Mouse (Mus musculus) frontal cortex, postnatal 10 days (tissue): Measurements from ENCODE around the gene Tead1.

Source experiments
- DNase-seq, 2 experiments: peaks; one replicate each; pipeline ENCODE4 v3.0.0; 2022; ENCODE audit warnings: low spot score in 2 of 2, mixed read lengths in 1 of 2

Gene Tead1

DNA sequence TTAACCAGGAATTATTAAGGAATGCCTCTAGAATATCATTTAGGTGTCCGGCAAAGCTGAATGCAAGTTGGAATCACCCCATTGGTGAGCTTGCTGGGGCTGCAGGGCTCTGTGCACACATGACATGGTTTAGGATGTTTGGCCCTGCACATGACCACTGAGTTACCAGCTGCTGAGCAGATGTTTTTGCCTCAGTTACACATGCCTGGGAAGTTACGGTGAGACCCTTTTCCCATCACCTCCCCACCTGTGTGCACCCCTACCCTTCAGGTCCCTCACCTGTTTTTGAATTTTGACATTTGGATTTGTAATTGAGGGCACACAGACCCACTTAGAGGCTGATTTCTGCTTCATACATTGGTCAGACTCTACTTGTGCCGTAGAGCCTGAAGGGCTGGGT, 6.9 kb downstream of the Tead1 start:
- DNase-seq = no peak

DNA sequence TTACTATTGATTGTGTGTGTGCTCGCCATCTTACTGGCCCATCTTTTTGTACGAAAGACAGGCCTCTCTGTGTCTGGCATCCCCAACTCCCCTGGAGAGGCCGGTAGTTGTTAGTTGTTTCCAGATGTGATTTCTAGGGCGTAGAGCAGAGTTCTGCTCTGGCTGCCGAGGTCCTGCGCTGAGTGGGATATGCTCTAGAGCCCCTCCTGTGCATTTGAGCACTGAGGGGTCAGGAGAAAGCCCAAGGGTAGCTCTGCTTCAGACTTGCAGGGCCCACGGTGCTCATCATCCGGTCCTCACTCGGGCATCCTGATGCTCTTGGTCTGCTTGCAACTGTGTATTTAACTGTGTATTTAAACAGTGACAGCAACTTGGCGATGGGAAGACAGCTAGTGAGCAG, 7.5 kb downstream of the Tead1 start:
- no peak for DNase-seq

DNA sequence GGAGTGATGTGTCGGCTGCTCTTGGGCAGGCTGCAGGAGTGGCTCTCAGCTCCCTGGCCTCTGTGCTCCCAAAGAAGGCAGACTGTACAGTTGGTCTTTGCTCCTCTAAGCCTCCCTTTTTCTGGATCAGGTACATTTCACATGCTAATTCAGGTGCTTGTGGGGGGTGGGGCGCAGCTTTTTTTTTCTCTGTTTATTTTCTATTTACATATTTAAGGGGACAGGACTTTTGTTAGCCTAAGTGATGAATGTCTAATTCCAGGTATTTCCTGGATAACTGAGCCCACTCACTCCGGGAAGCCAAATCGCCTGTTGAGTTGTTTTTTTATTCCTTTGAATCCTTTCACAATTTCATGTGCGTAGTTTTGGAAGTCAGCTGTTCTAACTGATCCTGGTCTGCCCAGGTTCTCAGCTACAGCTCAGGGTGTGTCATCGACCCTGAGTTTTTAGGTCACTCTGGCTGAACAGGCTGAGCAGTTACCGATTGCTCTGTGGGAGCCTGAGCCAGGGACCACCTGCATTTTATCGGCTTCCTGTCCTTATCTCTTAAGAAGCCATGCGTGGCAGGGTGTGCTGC, 9.4 kb downstream of the Tead1 start:
- no peak for DNase-seq

DNA sequence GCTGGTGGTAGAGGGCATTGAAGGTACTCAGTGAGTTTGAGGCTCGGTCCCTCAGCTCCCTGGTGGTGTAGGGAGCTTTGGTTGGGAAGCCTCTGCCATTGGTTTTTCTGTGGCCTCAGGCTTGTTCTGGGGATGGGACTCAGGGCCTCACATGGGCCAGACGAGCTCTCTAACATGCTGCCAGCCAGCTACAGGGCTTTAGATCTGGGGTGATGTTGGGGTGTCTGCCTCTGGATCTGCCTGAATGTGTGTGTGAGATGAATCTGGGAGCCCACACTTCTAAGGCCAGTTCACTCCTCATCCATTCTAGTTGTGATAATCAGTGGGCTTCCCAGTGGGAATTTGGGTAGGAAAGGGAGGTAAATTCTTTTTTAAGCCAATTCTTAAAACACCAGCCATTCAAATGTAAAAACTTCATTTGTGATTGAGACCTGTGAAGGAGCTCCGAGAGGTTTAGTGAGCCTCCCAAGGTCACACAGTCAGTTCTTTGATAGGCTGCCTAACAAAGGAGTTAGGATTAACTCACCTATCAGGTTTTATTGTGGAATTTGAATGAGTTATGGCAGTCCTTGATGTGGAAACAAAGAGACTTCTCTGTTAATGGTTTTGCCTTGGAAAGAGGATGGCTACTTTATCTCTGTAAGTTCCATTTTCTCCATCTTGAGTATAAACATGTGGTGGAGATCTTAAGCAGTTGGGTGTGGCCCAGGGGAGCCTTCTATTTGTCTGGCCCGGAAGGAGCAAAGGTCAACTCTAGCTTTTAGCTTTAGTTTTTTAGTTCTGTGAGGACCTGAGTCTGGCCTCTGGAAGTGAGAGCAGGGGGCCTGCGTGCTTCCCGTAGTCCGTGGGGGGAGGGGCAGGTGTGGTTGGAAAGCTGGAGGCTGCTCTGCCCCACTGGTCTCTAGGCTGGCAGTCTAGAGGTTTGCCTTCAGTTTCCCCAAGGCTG, 12.0 kb downstream of the Tead1 start:
- DNase-seq = no peak

DNA sequence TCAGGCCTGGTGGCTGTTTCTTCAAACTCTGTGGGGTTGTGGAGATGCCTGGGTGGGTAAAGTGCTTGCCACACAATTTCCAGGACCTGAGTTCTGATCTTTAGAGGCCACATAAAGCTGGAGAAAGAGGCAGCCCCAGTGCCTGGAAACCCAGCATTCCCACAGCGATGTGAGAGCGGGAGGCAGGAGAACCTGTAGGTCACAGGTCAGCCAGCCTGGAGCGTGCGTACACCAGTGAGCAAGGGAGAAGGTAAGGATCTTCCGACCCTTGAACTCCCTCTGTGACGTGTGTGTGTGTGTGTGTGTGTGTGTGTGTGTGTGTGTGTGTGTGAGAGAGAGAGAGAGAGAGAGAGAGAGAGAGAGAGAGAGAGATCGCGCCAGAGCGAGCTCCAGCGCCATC, 14.4 kb downstream of the Tead1 start:
- no peak for DNase-seq

DNA sequence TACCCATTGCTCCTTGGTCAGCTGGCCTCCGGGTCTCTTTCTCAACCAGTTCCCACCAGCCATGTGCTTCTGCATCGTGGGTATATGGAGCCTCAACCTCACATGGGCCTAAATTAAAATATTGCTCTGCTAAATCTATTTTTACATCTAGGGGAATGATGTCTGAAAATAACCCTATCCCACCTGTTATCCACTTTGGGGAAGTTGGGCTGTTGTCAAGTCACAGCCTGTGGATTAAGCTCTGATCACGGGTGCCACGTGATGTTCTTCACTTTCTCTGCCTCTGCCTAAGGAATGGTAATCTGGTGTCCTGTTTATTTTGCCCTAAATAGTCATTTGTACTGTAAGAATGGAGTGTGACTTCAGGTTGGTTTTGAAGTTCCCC, 17.7 kb downstream of the Tead1 start:
- no peak for DNase-seq

DNA sequence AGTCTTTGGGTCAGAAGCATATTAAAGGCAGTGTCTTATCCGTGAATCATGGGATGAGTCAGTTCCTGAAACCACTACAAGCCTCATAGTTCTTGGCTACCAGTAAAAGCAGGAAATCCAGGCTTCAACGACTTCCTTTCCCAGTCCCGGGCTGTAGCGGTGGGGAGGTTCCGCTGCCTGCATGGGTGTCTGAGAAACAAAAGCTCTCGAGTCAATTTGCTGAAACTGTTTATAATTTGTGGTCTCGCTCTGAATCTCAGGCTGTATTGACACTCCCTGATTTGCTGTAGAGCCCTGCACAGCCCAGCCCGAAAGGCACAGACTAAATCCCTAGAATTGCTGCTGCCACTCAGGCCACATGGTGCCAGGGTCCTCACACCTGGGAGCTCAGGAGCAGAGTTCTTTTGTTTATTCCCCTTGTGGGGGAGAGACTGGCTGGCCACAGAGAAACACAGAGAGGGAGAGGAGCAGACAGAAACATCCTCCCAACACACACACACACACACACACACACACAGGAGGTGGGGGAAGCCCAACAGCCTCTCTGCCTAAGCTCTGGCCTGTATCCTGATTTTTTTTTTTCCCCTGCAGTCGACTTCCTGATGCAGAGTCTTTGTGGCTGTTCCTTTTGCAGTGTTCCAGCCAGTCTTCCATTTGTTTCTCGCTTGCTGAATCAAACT, 18.2 kb downstream of the Tead1 start:
- no peak for DNase-seq

DNA sequence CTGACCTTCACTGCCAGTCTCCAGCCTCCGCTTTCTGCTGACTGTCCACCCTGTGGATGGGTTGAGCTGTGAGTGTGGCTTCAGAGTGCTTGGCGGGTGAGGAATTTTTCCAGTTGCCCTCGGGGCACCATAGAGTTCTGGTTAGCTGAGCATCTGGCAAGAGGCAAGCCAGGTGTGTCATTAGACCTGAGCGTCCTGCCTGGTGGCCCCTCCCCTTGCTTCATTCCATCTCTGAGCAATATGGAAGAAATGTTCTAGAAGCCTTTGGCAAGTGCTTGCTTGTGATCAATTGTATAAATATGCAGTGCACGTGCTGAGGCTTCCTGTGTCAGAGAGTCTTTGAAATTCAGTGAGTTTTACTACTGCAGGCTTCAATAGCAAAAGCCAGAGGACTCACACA, 21.0 kb downstream of the Tead1 start:
- no peak for DNase-seq

DNA sequence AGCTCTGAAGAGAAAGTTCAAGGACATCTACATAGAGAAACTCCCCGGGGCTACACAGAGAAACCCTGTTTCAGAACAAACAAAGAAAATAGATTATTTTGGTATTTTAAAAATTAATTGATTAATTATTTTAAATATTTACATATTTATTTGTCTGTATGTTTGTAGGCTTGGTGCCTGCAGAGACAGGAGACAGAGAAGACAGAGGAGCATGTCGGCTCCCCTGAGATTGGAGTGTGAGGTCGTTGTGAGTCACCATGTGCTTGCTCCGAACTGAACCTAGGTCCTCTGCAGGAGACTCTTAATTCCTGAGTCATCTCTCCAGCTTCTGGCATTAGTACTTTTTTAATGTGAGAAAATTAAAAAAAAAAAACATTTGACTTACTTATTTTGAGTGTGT, 24.2 kb downstream of the Tead1 start:
- DNase-seq = no peak

DNA sequence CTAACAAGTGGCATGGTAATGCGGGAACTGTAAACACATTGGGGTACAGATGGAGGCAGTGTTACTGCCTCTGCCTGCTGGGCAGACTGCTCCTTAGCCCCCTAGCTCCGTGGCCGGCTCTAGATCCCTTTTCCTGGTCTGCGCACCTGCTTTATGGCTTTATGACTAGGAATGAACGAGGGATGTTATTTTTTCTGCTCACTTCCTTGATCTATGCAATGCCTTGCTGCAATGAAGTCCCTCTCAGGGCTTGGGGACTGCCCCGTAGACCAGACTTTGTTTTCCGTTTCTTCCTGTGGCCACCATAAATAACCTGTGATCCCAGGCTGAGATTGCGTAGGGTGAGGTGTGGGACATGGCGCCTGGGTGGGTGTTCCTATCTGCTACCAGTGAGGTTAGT, 26.8 kb downstream of the Tead1 start:
- DNase-seq = no peak

DNA sequence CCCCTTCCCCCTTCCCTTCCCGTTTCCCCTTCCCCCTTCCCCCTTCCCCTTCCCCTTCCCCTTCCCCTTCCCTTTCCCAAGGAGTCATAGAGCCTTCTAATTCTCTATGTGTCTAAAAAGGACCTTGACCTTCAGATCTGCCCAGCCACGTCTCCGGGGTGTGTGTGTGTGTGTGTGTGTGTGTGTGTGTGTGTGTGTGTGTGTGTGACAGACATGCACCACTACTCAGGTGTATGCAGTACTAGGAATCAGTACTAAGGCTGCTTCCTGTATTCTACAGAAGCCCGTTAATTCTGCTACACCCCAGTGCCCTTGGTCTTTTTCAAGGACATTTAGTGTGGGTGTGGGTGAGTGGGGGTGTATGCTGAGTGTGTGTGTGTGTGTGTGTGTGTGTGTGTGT, 27.6 kb downstream of the Tead1 start:
- DNase-seq = no peak

DNA sequence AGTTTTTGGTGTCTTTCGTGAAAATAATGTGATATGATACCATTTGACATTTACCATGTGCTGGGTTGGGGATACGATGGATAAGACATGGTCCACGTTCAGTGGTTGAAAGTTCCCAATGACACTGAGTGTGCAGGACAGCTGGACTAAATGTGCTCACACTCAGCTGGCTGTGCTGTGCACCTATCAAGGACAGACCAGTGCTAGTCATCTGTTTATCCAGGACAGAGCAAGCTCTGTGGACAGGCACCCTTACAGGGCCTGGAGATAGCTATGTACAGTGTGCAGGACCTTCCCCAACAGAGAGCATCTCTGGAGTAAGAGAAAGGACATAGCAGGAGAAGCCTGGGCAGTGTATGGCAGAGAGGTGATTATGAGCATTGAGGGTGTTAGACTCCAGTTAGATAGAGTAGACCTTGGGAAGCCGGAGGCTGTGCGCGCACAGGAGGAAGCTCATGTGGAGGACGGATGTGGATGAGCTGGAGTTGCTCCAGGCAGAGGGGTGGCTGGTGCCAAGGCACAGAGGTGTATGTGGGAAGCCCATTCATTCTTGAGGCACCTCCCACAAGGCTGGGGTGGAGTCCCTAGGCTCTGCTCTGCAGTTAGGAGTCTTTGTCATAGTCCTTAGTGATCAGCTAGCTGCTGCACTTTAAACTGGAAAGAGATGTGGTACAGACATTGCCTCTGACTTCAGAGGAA, 31.4 kb downstream of the Tead1 start:
- no peak for DNase-seq

DNA sequence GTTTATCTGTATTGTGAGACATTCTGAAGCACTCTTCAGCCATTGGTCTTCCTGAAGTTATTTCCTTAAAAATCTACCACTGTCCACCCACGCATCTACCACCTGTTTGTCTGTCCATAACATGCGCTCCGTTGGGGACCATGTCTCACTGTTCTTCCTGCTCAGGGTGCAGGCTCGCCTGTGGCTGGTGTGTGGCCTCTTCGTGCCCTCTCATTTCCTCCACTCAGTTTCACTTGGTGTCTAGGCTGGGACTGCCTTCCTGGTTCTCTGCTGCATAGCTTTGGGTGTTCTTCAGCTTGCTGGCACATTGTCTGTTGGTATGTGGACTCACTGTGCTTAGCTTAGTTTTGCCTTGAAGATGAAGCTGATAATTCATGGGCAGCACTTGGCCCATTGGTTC, 32.9 kb downstream of the Tead1 start:
- no peak for DNase-seq

DNA sequence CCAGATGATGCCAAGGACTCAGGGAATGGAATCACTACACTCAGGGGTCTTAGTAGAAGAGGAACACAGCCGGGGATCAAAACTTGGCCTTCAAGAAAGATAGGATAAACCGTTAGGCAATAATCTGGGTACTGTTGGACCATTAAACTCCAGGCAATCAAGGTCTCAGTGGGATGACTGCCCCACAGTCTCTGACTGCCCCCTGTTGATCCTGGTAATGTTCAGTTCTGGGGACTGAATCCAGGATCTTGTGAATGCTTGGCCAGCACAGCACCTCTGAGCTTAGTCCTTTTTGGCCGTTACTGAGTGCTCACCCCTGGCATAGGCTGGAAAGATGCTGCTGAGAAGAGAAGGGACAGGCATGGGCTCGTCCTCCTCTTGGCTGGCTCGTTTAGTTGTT, 34.4 kb downstream of the Tead1 start:
- no peak for DNase-seq

DNA sequence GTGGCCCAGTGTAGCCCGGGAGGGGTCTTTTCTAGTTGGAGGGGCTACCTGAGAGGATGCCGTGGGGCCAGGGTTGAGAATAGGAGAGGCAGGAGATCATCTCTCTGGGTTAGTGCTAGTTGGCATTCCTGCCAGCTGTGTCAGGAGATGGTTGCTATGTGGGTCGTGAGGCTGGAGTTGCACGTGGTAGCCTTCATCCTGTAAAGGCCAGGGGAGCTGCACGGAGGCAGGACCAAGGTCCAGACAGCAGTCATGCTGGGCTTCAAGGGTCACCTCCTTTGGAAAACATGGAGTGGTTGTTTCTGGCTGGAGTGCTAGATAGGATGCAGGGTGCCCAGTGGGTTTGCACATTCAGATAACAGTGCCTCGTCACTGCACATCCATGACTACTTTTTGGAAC, 35.7 kb downstream of the Tead1 start:
- DNase-seq = no peak

DNA sequence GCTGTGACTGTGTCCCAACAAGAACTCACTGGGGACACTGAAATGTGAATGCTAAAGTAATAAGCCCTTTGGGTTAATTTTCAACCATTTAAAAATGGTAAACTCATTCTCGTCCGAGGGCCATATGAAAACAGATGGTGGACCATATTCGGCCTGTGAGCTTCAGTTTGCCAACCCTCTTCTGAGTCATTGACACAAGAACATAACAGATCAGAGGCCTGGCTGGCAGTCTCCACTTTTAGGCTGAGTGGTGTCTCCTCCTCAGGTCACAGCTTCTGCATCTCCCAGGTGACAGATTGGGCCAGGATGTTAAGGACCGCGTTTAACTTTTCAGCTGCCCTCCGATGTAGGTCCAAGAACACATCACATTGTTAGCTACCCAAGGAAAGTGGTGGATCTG, 37.6 kb downstream of the Tead1 start:
- no peak for DNase-seq

DNA sequence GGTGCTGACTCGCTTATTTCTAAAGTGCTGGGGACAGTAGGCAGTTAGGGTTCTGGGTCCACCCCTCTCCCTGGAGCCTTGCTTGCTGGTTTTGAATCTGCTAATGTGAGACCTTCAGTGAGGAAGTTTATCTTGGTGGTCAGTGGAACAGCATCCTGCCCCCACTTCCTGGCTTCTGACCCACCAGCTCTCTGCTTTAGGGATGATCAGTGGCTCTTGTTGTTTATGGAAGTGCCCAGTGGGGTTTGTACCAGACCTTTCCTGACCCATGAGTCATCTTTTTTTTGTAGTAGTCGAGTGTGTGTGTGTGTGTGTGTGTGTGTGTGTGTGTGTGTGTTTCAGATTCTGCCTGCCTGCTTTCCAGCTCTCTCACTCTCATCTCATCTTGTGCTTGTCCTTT, 38.6 kb downstream of the Tead1 start:
- DNase-seq = no peak

DNA sequence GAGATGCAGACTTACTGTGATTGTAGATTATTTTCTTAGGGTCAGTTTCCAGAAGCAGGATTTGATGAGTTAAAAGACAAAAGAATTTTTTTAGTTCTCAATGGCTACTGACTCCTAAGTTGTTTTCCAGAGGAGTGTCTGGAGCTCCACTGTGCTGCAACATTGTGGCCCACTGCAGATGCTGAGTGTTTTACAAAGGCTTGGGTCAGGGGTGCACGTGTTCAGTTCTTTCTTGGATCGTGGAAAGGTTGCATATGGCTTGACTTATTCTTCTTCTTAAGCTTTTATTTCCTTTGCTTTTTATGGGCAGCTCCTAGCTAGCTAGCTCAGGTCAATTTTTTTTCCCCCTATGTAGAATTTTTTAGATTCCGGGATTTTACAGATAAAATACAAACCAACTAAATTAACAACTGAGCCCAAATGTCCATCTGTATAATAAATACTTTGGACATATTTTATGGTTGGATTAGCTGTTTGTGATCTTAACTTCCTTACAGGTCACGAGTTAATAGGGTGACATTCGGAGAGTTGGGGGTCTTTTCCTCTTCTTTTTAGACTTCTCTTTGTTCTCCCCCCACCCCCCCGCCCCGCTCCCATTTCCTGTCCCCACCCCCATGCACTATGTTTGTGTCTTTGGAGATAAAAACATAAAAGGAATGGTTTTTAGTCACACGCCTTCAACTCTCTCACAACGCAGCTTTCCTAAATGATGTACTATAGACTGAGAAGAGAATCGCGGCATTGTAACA, 40.5 kb downstream of the Tead1 start:
- DNase-seq = no peak

DNA sequence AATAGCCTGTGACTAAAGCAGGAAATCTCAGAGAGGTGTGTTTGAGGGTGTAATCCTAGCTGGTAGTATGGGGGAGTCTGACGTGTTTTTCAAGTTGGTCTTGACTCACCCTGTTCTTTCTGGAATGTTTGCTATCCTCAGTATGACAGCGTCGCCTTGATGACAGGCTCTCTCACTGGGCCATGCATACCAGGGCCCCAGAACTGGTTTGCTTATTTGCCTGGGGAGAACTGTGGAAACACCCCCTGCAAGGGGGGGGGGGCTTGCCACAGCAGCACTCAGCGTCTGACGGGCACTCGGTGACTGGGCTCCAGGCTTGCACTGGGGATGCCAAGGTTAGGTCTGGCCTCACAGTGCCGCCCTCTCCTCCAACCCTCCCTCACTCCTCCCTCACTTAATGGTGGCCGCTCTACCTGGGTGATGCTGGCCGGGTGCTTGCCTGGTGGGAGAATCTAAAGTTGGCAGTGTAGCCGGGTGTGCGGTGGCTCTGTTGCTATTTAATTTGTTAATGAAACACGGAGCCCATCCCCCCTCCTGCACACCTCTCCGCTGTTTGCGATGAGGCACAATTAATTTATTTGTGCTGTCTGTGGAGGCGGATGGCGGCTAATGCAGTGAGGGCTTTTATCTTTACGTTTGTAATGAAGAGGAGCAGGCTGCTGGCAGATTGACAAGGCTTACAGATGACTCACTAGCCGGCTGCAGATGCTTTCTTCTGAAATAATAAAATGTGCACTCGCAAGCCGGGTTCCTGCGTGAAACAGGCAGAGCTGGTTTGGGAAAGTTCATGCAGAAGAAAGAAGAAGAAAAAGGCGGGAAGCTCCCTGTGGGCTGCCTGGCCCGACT, 41.2 kb downstream of the Tead1 start:
- DNase-seq = peak; percentile 30 to 36

DNA sequence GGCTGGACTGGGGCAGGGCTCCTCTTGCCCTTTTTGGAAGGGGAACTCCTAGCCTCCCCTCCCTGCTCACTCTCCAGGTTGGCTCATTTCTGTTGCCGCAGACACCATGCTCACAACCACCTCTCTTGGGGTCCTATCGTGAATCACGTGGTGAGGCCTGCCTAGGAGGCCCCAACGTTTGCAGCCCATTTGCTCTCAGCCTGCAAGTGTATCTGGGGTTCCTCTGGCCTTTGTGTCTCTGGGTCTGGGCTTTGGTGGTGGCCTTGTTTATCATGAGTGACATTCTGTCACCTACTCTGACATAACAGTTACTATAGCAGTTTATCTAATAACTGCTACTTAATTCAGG, 41.8 kb downstream of the Tead1 start:
- no peak for DNase-seq

DNA sequence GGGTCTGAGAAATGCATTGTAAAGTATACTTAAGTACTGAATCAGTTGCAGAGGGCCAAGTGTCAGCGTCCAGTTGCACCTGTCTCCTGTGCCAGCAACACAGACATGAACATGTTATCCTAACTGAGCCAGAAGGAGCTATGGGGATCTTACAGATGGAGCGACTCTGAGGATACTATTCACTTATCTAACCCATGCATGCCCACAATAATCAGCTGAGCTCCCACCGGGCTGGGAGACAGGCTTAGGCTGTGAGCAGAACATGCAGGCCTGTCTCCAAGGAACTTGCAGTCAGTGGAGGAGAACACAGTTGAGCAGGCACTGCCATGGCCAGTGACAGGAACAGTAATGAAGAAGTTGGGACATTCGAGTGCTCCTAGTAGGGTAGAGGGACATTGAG, 42.7 kb downstream of the Tead1 start:
- DNase-seq = no peak
